Mouse (Mus musculus): ENCODE results near the gene Vmn1r59.

DNA sequence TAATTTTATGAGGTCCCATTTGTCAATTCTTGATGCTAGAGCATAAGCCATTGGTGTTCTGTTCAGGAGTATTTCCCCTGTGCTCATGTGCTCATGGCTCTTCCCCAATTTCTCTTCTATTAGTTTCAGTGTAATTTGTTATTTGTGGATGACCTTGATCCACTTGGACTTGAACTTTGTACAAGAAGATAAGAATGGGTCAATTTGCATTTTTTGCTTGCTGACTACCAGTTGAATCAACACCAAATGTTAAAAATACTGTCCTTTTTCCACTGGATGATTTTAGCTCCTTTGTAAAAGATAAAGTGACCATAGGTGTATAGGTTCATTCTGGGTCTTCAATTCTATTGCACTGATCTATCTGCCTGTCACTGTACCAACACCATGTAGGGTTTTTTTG lies 7.9 kb downstream of the Vmn1r59 start:
- TF ChIP-seq CTCF (IDR thresholded peaks at IDR 0.05; ENCODE audit: extremely low read depth, insufficient read depth, insufficient read length, insufficient replicate concordance) (no peak), POLR2A (IDR thresholded peaks at IDR 0.05; ENCODE audit: low read depth, low read length) (no peak)

All from spleen, adult 2 months (tissue).